Mouse (Mus musculus) 3T3-L1 (cell line): Measurements from ENCODE around the gene Rps6kb1.

Experiments
- DNase-seq: peaks from one replicate; pipeline ENCODE4 v3.0.0-alpha.2; 2015; ENCODE audit warnings: low read depth, low spot score

Gene Rps6kb1

GRCm38 (mm10) chr11:86471785-86472184 is 72.8 kb downstream of the Rps6kb1 start:
- DNase-seq = no peak

GRCm38 (mm10) chr11:86468971-86469370 is 75.6 kb downstream of the Rps6kb1 start:
- no peak for DNase-seq

- DNase-seq = no peak
Measured at GRCm38 (mm10) chr11:86468345-86468744, 76.3 kb downstream of the Rps6kb1 start.

GRCm38 (mm10) chr11:86464275-86464674 is 80.3 kb downstream of the Rps6kb1 start:
- DNase-seq = peak; percentile 87

- DNase-seq = no peak
Measured at GRCm38 (mm10) chr11:86462579-86462978, 82.0 kb downstream of the Rps6kb1 start.

- no peak for DNase-seq
Measured at GRCm38 (mm10) chr11:86458866-86459265, 85.7 kb downstream of the Rps6kb1 start.

GRCm38 (mm10) chr11:86457545-86457944 is 87.1 kb downstream of the Rps6kb1 start:
- DNase-seq = no peak

GRCm38 (mm10) chr11:86453991-86454390 is 90.6 kb downstream of the Rps6kb1 start:
- no peak for DNase-seq
